Mouse (Mus musculus) heart, adult 2 months (tissue): Measurements from ENCODE around the gene Samm50. TPM values are rescaled to one million over a fixed set of nuclear protein-coding genes. Genes with fewer than 3 reads are reported as not detected.

Source experiments
- DNase-seq, 2 experiments: peaks; one replicate each; pipeline ENCODE4 v3.0.0; 2021
- H3K27ac ChIP-seq: fragments of 200-600 bp; 2 replicates; pipeline ENCODE4 v1.8.1; 2022
- H3K27me3 ChIP-seq: fragments of 200-500 bp; 2 replicates; pipeline ENCODE4 v1.6.1; 2012; ENCODE audit warnings: mild to moderate bottlenecking, low read length, inconsistent platforms, mixed read lengths; ENCODE audit not compliant: control insufficient read depth, insufficient read depth
- H3K36me3 ChIP-seq: fragments of 200-500 bp; 2 replicates; pipeline ENCODE4 v1.6.1; 2012; ENCODE audit warnings: low read length, inconsistent platforms; ENCODE audit not compliant: control insufficient read depth, insufficient read depth
- H3K4me1 ChIP-seq: fragments of 200-500 bp; 2 replicates; pipeline ENCODE4 v1.6.1; 2011; ENCODE audit warnings: low read length; ENCODE audit not compliant: control insufficient read depth, insufficient read depth
- H3K4me3 ChIP-seq: fragments of 200-600 bp; 2 replicates; pipeline ENCODE4 v1.8.1; 2022
- H3K79me2 ChIP-seq: fragments of 200-500 bp; replicated peaks from 2 replicates; pipeline ENCODE4 v1.6.1; 2012; ENCODE audit warnings: mild to moderate bottlenecking, inconsistent platforms, low read length, moderate library complexity, mixed read lengths; ENCODE audit not compliant: control insufficient read depth, insufficient read depth
- H3K9ac ChIP-seq: fragments of 200-500 bp; 2 replicates; pipeline ENCODE4 v1.6.1; 2012; ENCODE audit warnings: low read depth, mild to moderate bottlenecking, control low read depth, inconsistent platforms, low read length, mixed read lengths
- CTCF ChIP-seq: fragments of 200-600 bp; IDR thresholded peaks from 2 replicates; pipeline ENCODE4 v1.8.1; 2022; ENCODE audit warnings: antibody characterized with exemption, mild to moderate bottlenecking, moderate library complexity
- EP300 ChIP-seq: fragments of 200-500 bp; IDR thresholded peaks from 2 replicates; pipeline ENCODE4 v1.6.1; 2011; ENCODE audit warnings: low read depth, low read length, control low read depth; ENCODE audit not compliant: insufficient read depth
- POLR2A ChIP-seq: fragments of 200-500 bp; IDR thresholded peaks from 2 replicates; pipeline ENCODE4 v1.6.1; 2011; ENCODE audit warnings: mild to moderate bottlenecking, low read depth, low read length, control low read depth; ENCODE audit not compliant: insufficient read depth
- WGBS: fragments of 180-500 bp; shearing (Covaris S2); methylation state at CpG from one replicate; pipeline ENCODE4 v1.1.7; 2018; 5-methylcytosine and 5-hydroxymethylcytosine counted together
- intact Hi-C: fragments of 180-260 bp; cut with DNase I; formaldehyde crosslinking; loops from one replicate; pipeline ENCODE4 v1.15.1; 2025
- polyA plus RNA-seq: library from polyadenylated mRNA; depleted of rRNA; stranded (reverse); fragments of >200 nt; gene quantifications from 2 replicates; pipeline ENCODE4 v1.2.3, GENCODE M21; 2012
- total RNA-seq, 2 experiments: library from RNA; stranded (reverse); gene quantifications; 2 replicates each; pipeline ENCODE4 v1.2.3; 2021

Samm50 gene
- total and polyA plus RNA-seq, 3 experiments, result 27.8 to 289 (median 258) TPM

DNA sequence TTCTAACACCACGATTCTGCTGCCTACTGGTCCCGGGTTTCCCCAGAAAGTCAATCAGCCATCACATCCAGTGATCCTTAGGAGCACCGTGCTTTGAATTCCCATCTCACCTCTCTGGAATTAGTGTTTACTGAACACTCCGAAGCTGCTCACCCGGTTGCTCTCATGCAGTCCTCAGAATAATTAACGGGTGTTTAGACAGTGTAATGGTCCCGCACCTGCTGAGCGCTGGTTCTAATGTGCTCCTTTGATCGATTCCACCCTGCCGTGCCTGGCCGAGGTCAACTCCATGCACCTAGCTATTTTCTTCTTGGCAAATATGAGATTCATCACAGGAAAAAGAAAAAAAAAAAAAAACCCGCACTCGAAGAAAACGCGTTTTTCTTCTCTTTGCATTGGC lies 46.5 kb downstream of the Samm50 start:
- WGBS, result 67% methylated on average over 15 of the region's 15 CpGs
- H3K36me3 ChIP-seq, result no peaks in the 10 kb centered on the region; the same call in 1 of the 2 replicates
- TF ChIP-seq CTCF (no peak), EP300 (no peak), POLR2A (no peak)
- intact Hi-C loops, result no loop called here
- peaks cover 4% of the 10 kb centered on the region for H3K79me2 ChIP-seq
- peaks cover 16% of the 10 kb centered on the region for H3K4me1 ChIP-seq
- no peak for DNase-seq
- H3K27me3 ChIP-seq, result no peaks in the 10 kb centered on the region
- no peak overlapping the region for H3K27ac ChIP-seq
- no peak overlapping the region for H3K9ac ChIP-seq
- H3K4me3 ChIP-seq, result no peak overlapping the region

DNA sequence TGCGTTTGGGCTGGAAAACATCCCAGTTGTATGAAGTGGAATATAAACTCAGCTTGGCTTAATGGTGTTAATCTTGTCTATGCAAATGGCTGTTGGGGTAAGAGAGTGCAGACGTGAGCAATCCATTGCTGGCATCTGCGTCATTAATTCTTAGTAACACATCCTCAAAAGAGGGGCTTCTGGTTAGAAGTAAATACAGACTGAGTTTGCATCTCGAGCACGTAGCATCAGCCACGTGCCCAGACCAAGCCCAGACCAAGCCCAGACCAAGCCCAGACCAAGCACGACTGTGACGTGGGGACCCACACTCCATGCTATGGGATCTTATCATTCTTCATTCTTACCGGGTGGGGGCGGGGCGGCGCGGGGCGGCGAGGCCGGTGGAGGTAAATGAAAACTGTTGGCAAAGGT lies 47.0 kb downstream of the Samm50 start:
- H3K4me3 ChIP-seq, result no peak overlapping the region
- H3K9ac ChIP-seq, result no peak overlapping the region

DNA sequence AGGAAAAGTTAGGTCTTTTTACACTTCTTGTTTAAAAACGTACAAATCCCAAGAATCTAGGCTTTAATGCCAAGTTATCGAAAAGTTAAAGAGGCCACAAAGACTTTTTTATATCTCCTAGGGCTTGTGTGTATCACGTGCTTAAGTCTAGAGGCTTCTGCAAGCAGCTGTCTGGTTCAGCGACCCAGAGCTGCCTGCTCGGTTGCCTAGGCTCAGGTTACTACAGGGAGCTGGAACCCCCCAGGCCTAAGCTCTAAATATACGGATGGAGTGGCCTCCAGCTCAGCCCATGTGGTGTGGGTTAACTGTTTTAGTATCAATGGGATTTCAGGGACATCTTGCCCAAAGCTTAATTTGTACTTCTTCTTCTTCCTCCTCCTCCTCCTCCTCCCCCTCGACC lies 49.5 kb downstream of the Samm50 start:
- H3K4me1 ChIP-seq, result peaks cover 12% of the 10 kb centered on the region
- no peak overlapping the region for H3K9ac ChIP-seq
- no peaks in the 10 kb centered on the region for H3K27me3 ChIP-seq
- peaks cover 2% of the 10 kb centered on the region for H3K36me3 ChIP-seq
- TF ChIP-seq POLR2A, result no peak
- no peak overlapping the region for H3K4me3 ChIP-seq
- intact Hi-C loops, result no loop called here
- H3K79me2 ChIP-seq, result peaks cover 5% of the 10 kb centered on the region
- WGBS, result 42% methylated on average over 7 of the region's 7 CpGs
- no peak for DNase-seq
- H3K27ac ChIP-seq, result no peak overlapping the region

More for the DNA sequence above, 47.0 kb downstream of the Samm50 start:
- peaks cover 16% of the 10 kb centered on the region for H3K4me1 ChIP-seq
- no peak for DNase-seq
- H3K79me2 ChIP-seq, result peaks cover 5% of the 10 kb centered on the region
- no peaks in the 10 kb centered on the region for H3K27me3 ChIP-seq
- TF ChIP-seq EP300 (no peak), CTCF (no peak), POLR2A (no peak)
- WGBS, result 32% methylated on average over 16 of the region's 16 CpGs
- intact Hi-C loops, result no loop called here
- no peak overlapping the region for H3K27ac ChIP-seq
- H3K36me3 ChIP-seq, result no peaks in the 10 kb centered on the region; the same call in 1 of the 2 replicates

DNA sequence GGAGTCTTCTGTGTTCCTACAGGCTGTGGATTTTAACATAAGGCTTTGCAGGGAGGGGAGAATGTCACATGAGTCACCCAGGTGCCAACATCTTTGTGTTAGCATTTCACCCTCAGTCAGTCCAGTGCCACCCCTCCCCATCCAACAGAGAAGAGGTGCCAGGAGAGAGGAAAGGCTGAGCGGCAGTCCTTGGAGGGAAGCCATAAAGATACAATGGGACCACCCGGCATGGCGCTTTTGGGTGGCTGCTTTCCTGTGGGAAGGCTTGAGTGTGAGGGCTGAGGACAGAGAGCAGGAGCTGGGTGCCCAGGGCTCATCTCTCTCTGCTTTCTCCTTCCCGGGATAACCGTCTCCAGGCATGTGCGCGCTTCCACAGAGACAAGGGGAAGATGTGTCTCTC lies 53.1 kb downstream of the Samm50 start:
- H3K27ac ChIP-seq, result peak overlapping the region; percentile 32; the same call in 1 of the 2 replicates
- TF ChIP-seq EP300, result no peak
- intact Hi-C loops, result no loop called here
- DNase-seq, result no peak
- H3K79me2 ChIP-seq, result peaks cover 4% of the 10 kb centered on the region
- H3K27me3 ChIP-seq, result no peaks in the 10 kb centered on the region
- H3K4me3 ChIP-seq, result no peak overlapping the region
- peak overlapping the region; percentile 3; the same call in 1 of the 2 replicates for H3K9ac ChIP-seq
- 17% methylated on average over 7 of the region's 7 CpGs for WGBS
- H3K36me3 ChIP-seq, result peaks cover 2% of the 10 kb centered on the region
- H3K4me1 ChIP-seq, result peaks cover 10% of the 10 kb centered on the region

DNA sequence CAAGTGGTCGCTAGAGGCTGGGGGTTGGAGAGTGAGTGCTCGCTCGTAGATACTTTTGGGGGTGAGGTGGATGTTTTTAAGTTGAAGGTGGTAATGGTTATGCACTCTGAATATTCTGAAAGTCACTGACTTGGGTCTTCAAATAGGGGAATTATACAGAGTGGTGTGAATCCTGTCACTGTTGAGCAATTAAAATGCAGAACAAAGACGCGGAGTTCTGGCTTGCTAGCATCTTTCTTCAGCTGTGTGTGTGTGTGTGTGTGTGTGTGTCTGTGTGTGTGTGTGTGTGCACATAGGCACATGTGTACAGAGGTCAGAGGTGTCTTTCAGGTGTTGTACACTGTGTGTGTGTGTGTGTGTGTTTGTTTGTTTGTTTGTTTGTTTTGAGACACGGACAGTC lies 54.2 kb downstream of the Samm50 start:
- no peak overlapping the region for H3K9ac ChIP-seq
- no peak overlapping the region for H3K4me3 ChIP-seq
- H3K4me1 ChIP-seq, result peaks cover 11% of the 10 kb centered on the region
- peaks cover 2% of the 10 kb centered on the region for H3K36me3 ChIP-seq
- no peak overlapping the region for H3K27ac ChIP-seq
- no peak for TF ChIP-seq EP300
- no peak for TF ChIP-seq CTCF
- TF ChIP-seq POLR2A, result no peak
- no peak for DNase-seq
- 89% methylated on average over 6 of the region's 6 CpGs for WGBS
- intact Hi-C loops, result no loop called here
- peaks cover 4% of the 10 kb centered on the region for H3K79me2 ChIP-seq
- no peaks in the 10 kb centered on the region for H3K27me3 ChIP-seq

DNA sequence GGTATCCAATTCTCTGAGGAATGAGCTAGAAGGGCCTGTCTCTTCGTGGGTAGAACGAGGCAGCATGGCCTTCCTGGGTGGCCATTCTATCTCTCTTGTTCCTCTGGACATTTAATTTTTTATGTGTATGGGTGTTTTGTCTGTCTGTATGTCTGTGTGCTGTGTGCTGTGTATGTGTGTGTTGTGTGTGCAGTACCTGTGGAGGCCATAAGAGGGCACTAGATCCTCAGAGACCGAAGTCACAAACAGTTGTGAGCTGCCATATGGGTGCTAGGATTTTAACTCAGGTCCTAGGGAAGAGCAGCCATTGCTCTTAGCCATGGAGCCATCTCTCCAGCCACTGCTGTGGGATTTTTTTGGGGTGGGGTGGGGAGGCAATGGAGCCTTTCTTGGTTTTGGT lies 55.3 kb downstream of the Samm50 start:
- peaks cover 2% of the 10 kb centered on the region for H3K36me3 ChIP-seq
- intact Hi-C loops, result no loop called here
- no peak for DNase-seq
- TF ChIP-seq POLR2A (no peak), CTCF (peak; percentile 41), EP300 (no peak)
- 96% methylated on average over 3 of the region's 3 CpGs for WGBS
- peaks cover 16% of the 10 kb centered on the region for H3K4me1 ChIP-seq
- H3K9ac ChIP-seq, result no peak overlapping the region
- H3K27me3 ChIP-seq, result no peaks in the 10 kb centered on the region
- no peak overlapping the region for H3K27ac ChIP-seq
- H3K79me2 ChIP-seq, result peaks cover 4% of the 10 kb centered on the region
- H3K4me3 ChIP-seq, result no peak overlapping the region
